10 mouse cellular contexts compared by ENCODE assay signal in genomic region chr12:111669961-111670360, GRCm38 (mm10). TPM values are rescaled to one million over a fixed set of nuclear protein-coding genes. Genes with fewer than 3 reads are reported as not detected.
A peak's percentile ranks its signal among the peaks of the same experiment; 100 is the strongest.
DNase-seq lines count a peak whose midpoint lies in the region; ATAC-seq and TF ChIP-seq lines count a peak whose summit lies in the region.
"Had no signal": no experiment of that assay in that cellular context is flagged by ENCODE, and none has a peak within 500 bp of the region (broad histone marks: within the 10 kb centered on the region; RNA-seq: fewer than 3 reads in every experiment).

No protein-coding gene starts in this region.

- no peak for DNase-seq in heart, embryonic 10.5 days (ENCODE audit: low spot score)
- no peak for DNase-seq in heart, adult 8-10 months (ENCODE audit: low spot score)
- DNase-seq in MN1 (ENCODE audit: low spot score): no peak
- no peak for DNase-seq in gastrocnemius, postnatal 36 days
- DNase-seq: thymus, postnatal 25 days had no signal

- peak overlapping the region; percentile 68 for H3K4me2 ChIP-seq in forebrain, embryonic 16.5 days (ENCODE audit: low read length)

- H3K4me3 ChIP-seq in heart, embryonic 10.5 days: peak overlapping the region; percentile 78
- H3K4me3 ChIP-seq in ES-Bruce4 (ENCODE audit: low read depth, low read length): peak overlapping the region; percentile 68
- H3K4me3 ChIP-seq in forebrain, embryonic 16.5 days (replicated peaks; ENCODE audit: low read length): peak overlapping the region; percentile 94
- no peak overlapping the region for H3K4me3 ChIP-seq in macrophage (ENCODE audit: inconsistent target)

- no peak for TF ChIP-seq POLR2A in ES-Bruce4 (IDR thresholded peaks at IDR 0.05; ENCODE audit: insufficient read depth, low read length)

- no peak for TF ChIP-seq EP300 in ES-Bruce4 (IDR thresholded peaks at IDR 0.05; ENCODE audit: insufficient read depth, low read depth, low read length)

- H3K4me1 ChIP-seq in heart, embryonic 10.5 days: peaks cover 72% of the 10 kb centered on the region
- peaks cover 4% of the 10 kb centered on the region for H3K4me1 ChIP-seq in ES-Bruce4 (ENCODE audit: control insufficient read depth, insufficient read depth, low read length)
- peaks cover 32% of the 10 kb centered on the region for H3K4me1 ChIP-seq in forebrain, embryonic 16.5 days (replicated peaks; ENCODE audit: control insufficient read depth, insufficient read depth, low read length)

- ATAC-seq in forebrain, embryonic 16.5 days: no peak
- no peak for ATAC-seq in megakaryocyte progenitor cell, adult 5-6 weeks (replicated peaks; ENCODE audit: poor library complexity)
- ATAC-seq: CD4-positive, CD25-positive, alpha-beta regulatory T cell, adult 4 months had no signal

- peak overlapping the region; percentile 88; the same call in 1 of the 2 replicates for H3K27ac ChIP-seq in heart, embryonic 10.5 days
- no peak overlapping the region for H3K27ac ChIP-seq in ES-Bruce4 (ENCODE audit: insufficient read depth, low read length)
- H3K27ac ChIP-seq in forebrain, embryonic 16.5 days (ENCODE audit: low read length): no peak overlapping the region
- H3K27ac ChIP-seq in macrophage: peak overlapping the region; percentile 86; the same call in 1 of the 2 replicates

- peaks cover 12% of the 10 kb centered on the region for H3K36me3 ChIP-seq in heart, embryonic 10.5 days
- H3K36me3 ChIP-seq in ES-Bruce4 (ENCODE audit: control insufficient read depth, insufficient read depth, low read length, poor library complexity, severe bottlenecking): no peaks in the 10 kb centered on the region
- H3K36me3 ChIP-seq in forebrain, embryonic 16.5 days (ENCODE audit: control insufficient read depth, insufficient read depth): no peaks in the 10 kb centered on the region; the same call in 1 of the 2 replicates
- H3K36me3 ChIP-seq in macrophage (ENCODE audit: inconsistent target): no peaks in the 10 kb centered on the region

- intact Hi-C loops in gastrocnemius, postnatal 36 days (cut with DNase I): loop anchor here (2.0 kb wide), 1 partner anchor 25 kb away; no protein-coding TSS in a partner anchor

- WGBS in heart, embryonic 10.5 days: 53% methylated on average over 8 of the region's 8 CpGs
- WGBS in forebrain, embryonic 16.5 days: 36% methylated on average over 8 of the region's 8 CpGs
- WGBS in macrophage (ENCODE audit: missing documents): 88% methylated on average over 7 of the region's 8 CpGs

- TF ChIP-seq CTCF in ES-Bruce4 (IDR thresholded peaks at IDR 0.05; ENCODE audit: low read depth, low read length): no peak

- peaks cover 22% of the 10 kb centered on the region for H3K79me2 ChIP-seq in macrophage (ENCODE audit: inconsistent target)

- H3K9me3 ChIP-seq in heart, embryonic 10.5 days: no peaks in the 10 kb centered on the region
- H3K9me3 ChIP-seq in ES-Bruce4 (replicated peaks; ENCODE audit: control insufficient read depth, insufficient read depth, low read length, poor library complexity, severe bottlenecking): no peaks in the 10 kb centered on the region
- no peaks in the 10 kb centered on the region for H3K9me3 ChIP-seq in forebrain, embryonic 16.5 days (ENCODE audit: control insufficient read depth, low read length)

- no peak overlapping the region for H3K9ac ChIP-seq in ES-Bruce4 (ENCODE audit: low read depth, poor library complexity, severe bottlenecking)
- H3K9ac ChIP-seq in forebrain, embryonic 16.5 days (replicated peaks; ENCODE audit: low read depth, low read length): peak overlapping the region; percentile 98

- peaks cover 45% of the 10 kb centered on the region for H3K27me3 ChIP-seq in heart, embryonic 10.5 days (ENCODE audit: insufficient read depth, poor library complexity, severe bottlenecking)
- H3K27me3 ChIP-seq in ES-Bruce4 (ENCODE audit: control insufficient read depth, insufficient read depth, low read length, poor library complexity, severe bottlenecking): no peaks in the 10 kb centered on the region
- H3K27me3 ChIP-seq in forebrain, embryonic 16.5 days (replicated peaks; ENCODE audit: control insufficient read depth, insufficient read depth, low read length): no peaks in the 10 kb centered on the region

RNA-seq across cellular contexts. Expression of gene Ckb, which starts 2.2 kb away (rescaled TPM):
- polyA plus RNA-seq in heart, embryonic 10.5 days (2016; fragmentation: Nextera tagmentation; extraction: Ambion mirVana): 408 and 575 TPM in 2 replicates
- total RNA-seq in heart, adult 8-10 months (2022): 10 to 100 TPM; 57.4 to 70.8 (median 63.8) TPM
- polyA plus RNA-seq in ES-Bruce4 (2011; ENCODE audit: insufficient read depth, insufficient read length, low read depth, missing spikeins) (140 and 147 TPM in 2 replicates), macrophage (2018) (135 to 330 TPM (median 190 TPM) in 3 replicates)
- polyA plus RNA-seq in forebrain, embryonic 16.5 days (2015; fragmentation: Nextera tagmentation; extraction: Ambion mirVana): 1,407 and 1,413 TPM in 2 replicates
- total RNA-seq in macrophage (2018; cell fraction: chromatin; rRNA removed): 100 to 1,000 TPM in 5 of 26 experiments, 10 to 100 TPM in 18, 1 to 10 TPM in 3; 3.7 to 154 (median 33.6) TPM
- 100 to 1,000 TPM; 119 to 258 (median 181) TPM for total RNA-seq in macrophage (2018; cell fraction: cytosol; rRNA removed)
- 100 to 1,000 TPM in 7 of 26 experiments, 10 to 100 TPM in 19; 17.8 to 207 (median 69.1) TPM for total RNA-seq in macrophage (2018; cell fraction: nucleus; rRNA removed)
- total RNA-seq in gastrocnemius, postnatal 36 days (2021): 1 to 10 TPM; 7.9 to 8.3 TPM
- 0.85 and 1.8 TPM in 2 replicates for total RNA-seq in megakaryocyte progenitor cell, adult 5-6 weeks (2015)
- 2.0 and 4.1 TPM in 2 replicates for total RNA-seq in megakaryocyte progenitor cell, adult 5-6 weeks (2017)

RNA-seq across cellular contexts. Expression of gene Trmt61a, which starts 7.9 kb away (rescaled TPM):
- polyA plus RNA-seq in heart, embryonic 10.5 days (2016; fragmentation: Nextera tagmentation; extraction: Ambion mirVana): 12.7 and 18.9 TPM in 2 replicates
- total RNA-seq in heart, adult 8-10 months (2022): 1 to 10 TPM; 4.0 to 5.9 (median 4.9) TPM
- 13.0 and 14.8 TPM in 2 replicates for polyA plus RNA-seq in ES-Bruce4 (2011; ENCODE audit: insufficient read depth, insufficient read length, low read depth, missing spikeins)
- 9.8 and 12.6 TPM in 2 replicates for polyA plus RNA-seq in forebrain, embryonic 16.5 days (2015; fragmentation: Nextera tagmentation; extraction: Ambion mirVana)
- total RNA-seq in macrophage (2018; cell fraction: chromatin; rRNA removed): 10 to 100 TPM in 4 of 26 experiments, 1 to 10 TPM in 22; 1.3 to 13.3 (median 5.5) TPM
- 1 to 10 TPM; 2.4 to 8.1 (median 4.7) TPM for total RNA-seq in macrophage (2018; cell fraction: cytosol; rRNA removed)
- total RNA-seq in macrophage (2018; cell fraction: nucleus; rRNA removed): 10 to 100 TPM in 3 of 26 experiments, 1 to 10 TPM in 23; 1.4 to 22.2 (median 4.6) TPM
- 3.4 to 25.1 TPM (median 4.4 TPM) in 3 replicates for polyA plus RNA-seq in macrophage (2018)
- total RNA-seq in gastrocnemius, postnatal 36 days (2021): 1 to 10 TPM; 1.8 to 4.1 TPM
- 8.6 and 8.8 TPM in 2 replicates for total RNA-seq in megakaryocyte progenitor cell, adult 5-6 weeks (2015)
- 8.0 and 11.2 TPM in 2 replicates for total RNA-seq in megakaryocyte progenitor cell, adult 5-6 weeks (2017)

RNA-seq across cellular contexts. Expression of gene Bag5, which starts 43.1 kb away (rescaled TPM):
- polyA plus RNA-seq in heart, embryonic 10.5 days (2016; fragmentation: Nextera tagmentation; extraction: Ambion mirVana): 43.7 and 47.7 TPM in 2 replicates
- total RNA-seq in heart, adult 8-10 months (2022): 10 to 100 TPM; 18.9 to 20.1 (median 19.6) TPM
- 13.4 and 14.6 TPM in 2 replicates for polyA plus RNA-seq in ES-Bruce4 (2011; ENCODE audit: insufficient read depth, insufficient read length, low read depth, missing spikeins)
- polyA plus RNA-seq in forebrain, embryonic 16.5 days (2015; fragmentation: Nextera tagmentation; extraction: Ambion mirVana): 70.8 and 71.5 TPM in 2 replicates
- total RNA-seq in macrophage (2018; cell fraction: chromatin; rRNA removed): 10 to 100 TPM in 5 of 26 experiments, 1 to 10 TPM in 21; 1.9 to 11.0 (median 6.1) TPM
- total RNA-seq in macrophage (2018; cell fraction: cytosol; rRNA removed): 10 to 100 TPM; 10.4 to 21.8 (median 16.3) TPM
- 10 to 100 TPM in 16 of 26 experiments, 1 to 10 TPM in 10; 6.3 to 21.7 (median 11.4) TPM for total RNA-seq in macrophage (2018; cell fraction: nucleus; rRNA removed)
- polyA plus RNA-seq in macrophage (2018): 17.0 to 24.0 TPM (median 23.4 TPM) in 3 replicates
- 10 to 100 TPM; 12.4 to 13.5 TPM for total RNA-seq in gastrocnemius, postnatal 36 days (2021)
- total RNA-seq in megakaryocyte progenitor cell, adult 5-6 weeks (2015): 23.6 and 25.8 TPM in 2 replicates
- 29.2 and 46.3 TPM in 2 replicates for total RNA-seq in megakaryocyte progenitor cell, adult 5-6 weeks (2017)

RNA-seq across cellular contexts. Expression of gene Apopt1, which starts 43.1 kb away (rescaled TPM):
- 53.3 and 55.2 TPM in 2 replicates for polyA plus RNA-seq in heart, embryonic 10.5 days (2016; fragmentation: Nextera tagmentation; extraction: Ambion mirVana)
- 10 to 100 TPM; 33.7 to 37.7 (median 35.0) TPM for total RNA-seq in heart, adult 8-10 months (2022)
- polyA plus RNA-seq in ES-Bruce4 (2011; ENCODE audit: insufficient read depth, insufficient read length, low read depth, missing spikeins): 49.1 and 49.4 TPM in 2 replicates
- 47.2 and 48.3 TPM in 2 replicates for polyA plus RNA-seq in forebrain, embryonic 16.5 days (2015; fragmentation: Nextera tagmentation; extraction: Ambion mirVana)
- total RNA-seq in macrophage (2018; cell fraction: chromatin; rRNA removed): 10 to 100 TPM in 19 of 26 experiments, 1 to 10 TPM in 7; 5.3 to 34.1 (median 17.7) TPM
- total RNA-seq in macrophage (2018; cell fraction: cytosol; rRNA removed): 10 to 100 TPM; 20.9 to 34.0 (median 27.7) TPM
- 10 to 100 TPM in 14 of 26 experiments, 1 to 10 TPM in 12; 4.4 to 26.4 (median 12.6) TPM for total RNA-seq in macrophage (2018; cell fraction: nucleus; rRNA removed)
- polyA plus RNA-seq in macrophage (2018): 25.8 to 45.9 TPM (median 27.0 TPM) in 3 replicates
- total RNA-seq in gastrocnemius, postnatal 36 days (2021): 10 to 100 TPM; 34.9 to 38.0 TPM
- total RNA-seq in megakaryocyte progenitor cell, adult 5-6 weeks (2015): 67.5 and 72.1 TPM in 2 replicates
- 54.7 and 55.7 TPM in 2 replicates for total RNA-seq in megakaryocyte progenitor cell, adult 5-6 weeks (2017)

Comparison
In these comparisons a context has a peak if more than half of its experiments do, and no peak if none do; other contexts are left out.
1. H3K27ac ChIP-seq: peak in heart, embryonic 10.5 days (single experiment) and macrophage (single experiment); none in ES-Bruce4 (single experiment) and forebrain, embryonic 16.5 days (single experiment).